Comparison of ENCODE assay signal across 8 mouse cellular contexts in the genomic region with DNA sequence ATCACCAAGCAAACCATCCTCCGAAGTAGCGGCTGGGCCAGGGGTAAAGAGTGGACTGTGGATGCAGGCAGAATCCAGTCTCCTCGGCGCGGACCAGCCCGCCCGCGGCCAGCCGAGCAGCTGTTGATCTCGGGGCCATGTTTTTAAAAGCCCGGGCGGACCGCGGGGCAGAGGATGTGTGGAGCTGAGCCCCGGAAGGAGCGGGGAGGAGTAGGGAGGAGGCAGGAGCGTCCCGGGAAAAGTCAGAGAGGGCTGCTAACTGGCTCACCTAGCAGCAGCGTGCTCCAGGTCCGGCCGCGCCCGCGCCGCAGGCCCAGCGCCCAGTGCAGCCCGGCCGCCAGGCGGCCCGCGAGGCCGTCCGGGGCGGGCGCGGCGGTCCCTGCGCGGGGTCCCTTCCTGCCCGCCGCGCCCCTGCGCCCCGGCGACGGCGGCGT. TPM values are rescaled to one million over a fixed set of nuclear protein-coding genes. Genes with fewer than 3 reads are reported as not detected.
DNase-seq lines count a peak whose midpoint lies in the region; ATAC-seq and TF ChIP-seq lines count a peak whose summit lies in the region.

No protein-coding gene starts in this region.

- no peaks in the 10 kb centered on the region for H3K27me3 ChIP-seq in kidney, adult 2 months (replicated peaks; ENCODE audit: control insufficient read depth, insufficient read depth, low read length)
- no peaks in the 10 kb centered on the region for H3K27me3 ChIP-seq in embryonic facial prominence, embryonic 10.5 days (replicated peaks; ENCODE audit: low read depth, poor library complexity, severe bottlenecking)
- H3K27me3 ChIP-seq in heart, embryonic 12.5 days (replicated peaks), result no peaks in the 10 kb centered on the region

- no peaks in the 10 kb centered on the region for H3K9me3 ChIP-seq in embryonic facial prominence, embryonic 10.5 days
- H3K9me3 ChIP-seq in heart, embryonic 12.5 days (replicated peaks), result no peaks in the 10 kb centered on the region

- peak overlapping the region; percentile 77 for H3K4me2 ChIP-seq in heart, embryonic 12.5 days

- 0 out of 2 replicates have a peak, but pooled peaks have one; percentile 13 for TF ChIP-seq CTCF in kidney, adult 2 months (conservative IDR thresholded peaks at IDR 0.05; ENCODE audit: insufficient read depth, insufficient read length, low read depth, low read length)

- H3K36me3 ChIP-seq in kidney, adult 2 months (ENCODE audit: control insufficient read depth, insufficient read depth, low read length), result no peaks in the 10 kb centered on the region
- H3K36me3 ChIP-seq in embryonic facial prominence, embryonic 10.5 days (replicated peaks), result no peaks in the 10 kb centered on the region
- H3K36me3 ChIP-seq in heart, embryonic 12.5 days, result no peaks in the 10 kb centered on the region

- H3K4me1 ChIP-seq in kidney, adult 2 months (ENCODE audit: control insufficient read depth, insufficient read depth, low read length), result no peaks in the 10 kb centered on the region; the same call in 1 of the 2 replicates
- H3K4me1 ChIP-seq in embryonic facial prominence, embryonic 10.5 days, result peaks cover 16% of the 10 kb centered on the region
- H3K4me1 ChIP-seq in heart, embryonic 12.5 days (replicated peaks), result peaks cover 13% of the 10 kb centered on the region

- 2% methylated on average over 48 of the region's 48 CpGs for WGBS in kidney, adult 2 months
- WGBS in embryonic facial prominence, embryonic 10.5 days, result 2% methylated on average over 45 of the region's 48 CpGs
- under 1% methylated on average over 32 of the region's 48 CpGs for WGBS in heart, embryonic 12.5 days

- H3K27ac ChIP-seq in kidney, adult 2 months (ENCODE audit: insufficient read depth, low read depth, low read length), result no peak overlapping the region
- peak overlapping the region; percentile 94 for H3K27ac ChIP-seq in embryonic facial prominence, embryonic 10.5 days (replicated peaks)
- peak overlapping the region; percentile 93 for H3K27ac ChIP-seq in heart, embryonic 12.5 days (ENCODE audit: poor library complexity, severe bottlenecking)

- peak overlapping the region; percentile 83 for H3K4me3 ChIP-seq in kidney, adult 2 months (ENCODE audit: insufficient read depth, low read depth, low read length)
- peak overlapping the region; percentile 78 for H3K4me3 ChIP-seq in embryonic facial prominence, embryonic 10.5 days
- H3K4me3 ChIP-seq in heart, embryonic 12.5 days, result peak overlapping the region; percentile 90

- peak; percentile 85 for ATAC-seq in heart, embryonic 12.5 days (ENCODE audit: insufficient number of reproducible peaks, low FRiP score)

- peak; percentile 64 for DNase-seq in kidney, adult 2 months
- no peak for DNase-seq in kidney, postnatal 14 days
- DNase-seq in NIH3T3 (ENCODE audit: low read depth), result peak; percentile 70
- no peak for DNase-seq in embryonic facial prominence, embryonic 10.5 days (ENCODE audit: low spot score)
- peak; percentile 24 for DNase-seq in layer of hippocampus, adult 9-11 months
- peak; percentile 54 for DNase-seq in lung, postnatal 14 days
- DNase-seq in right cerebral cortex, adult 18-20 months, result peak; percentile 35

- peak overlapping the region; percentile 83 for H3K9ac ChIP-seq in heart, embryonic 12.5 days

- no peak for TF ChIP-seq POLR2A in kidney, adult 2 months (IDR thresholded peaks at IDR 0.05; ENCODE audit: low read depth, low read length)

RNA-seq across cellular contexts. Expression of gene Dpy19l1, which starts 0.4 kb away (rescaled TPM):
- polyA plus RNA-seq in kidney, adult 2 months (2012; rRNA removed), result 4.3 and 5.5 TPM in 2 replicates
- polyA plus RNA-seq in embryonic facial prominence, embryonic 10.5 days (2016; fragmentation: Nextera tagmentation; extraction: Ambion mirVana), result 9.2 and 9.7 TPM in 2 replicates
- 14.6 and 15.8 TPM in 2 replicates for polyA plus RNA-seq in heart, embryonic 12.5 days (2016; fragmentation: Nextera tagmentation; extraction: Ambion mirVana)

Comparison
In these comparisons a context has a peak if more than half of its experiments do, and no peak if none do; other contexts are left out.
1. DNase-seq: peak in kidney, adult 2 months (single experiment), NIH3T3 (single experiment), layer of hippocampus, adult 9-11 months (single experiment), lung, postnatal 14 days (single experiment) and right cerebral cortex, adult 18-20 months (single experiment); none in kidney, postnatal 14 days (single experiment) and embryonic facial prominence, embryonic 10.5 days (single experiment).
2. Peak in every context shown above with its lines, with median percentiles within 50 percentile points of each other: H3K4me3 ChIP-seq.